Mouse (Mus musculus): ENCODE data around the gene Gm10999.
"Not testable (repeated sequence)": the region's sequence is repeated elsewhere in the genome, so short reads cannot be mapped to it uniquely, and the experiment has no call there.

Gm10999 gene

GRCm38 (mm10) chr8:129131561-129131960 is at the start of gene Gm10999:
Gene Gm10999 (minus strand): TSS chr8:129131661.
- DNase-seq, result no peak

GRCm38 (mm10) chr8:129133475-129133874 is 2.0 kb upstream of the Gm10999 start:
- no peak for DNase-seq

DNA sequence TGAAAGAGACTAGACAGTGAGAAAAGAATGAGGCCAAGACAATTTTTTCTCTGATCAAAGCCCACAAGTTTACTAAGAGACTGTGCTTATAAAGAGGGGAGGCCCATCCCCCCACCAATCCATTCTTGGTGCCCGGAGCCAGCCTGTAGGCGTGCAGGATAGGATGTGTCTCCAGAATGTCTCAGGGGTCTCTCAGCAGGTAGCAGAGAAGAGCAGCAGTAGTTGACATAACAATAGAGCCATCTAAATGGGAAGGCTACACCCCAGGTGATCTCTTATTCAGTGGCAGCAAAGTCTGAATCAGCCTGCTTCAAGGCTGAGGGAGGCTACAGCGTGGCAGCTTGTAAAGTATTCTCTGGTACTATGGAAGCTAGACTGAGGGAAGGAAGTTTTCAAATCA is 15.7 kb downstream of the Gm10999 start:
- DNase-seq, result not testable (repeated sequence)

Data from liver (tissue).